Mouse (Mus musculus) c-Kit-positive CD71-negative TER-119-negative erythroid progenitor cells, embryonic 14.5 days (primary cell): ENCODE measurements around the gene Gstm7.
"Not testable (repeated sequence)": the region's sequence is repeated elsewhere in the genome, so short reads cannot be mapped to it uniquely, and the experiment has no call there.

ENCODE experiments used
- DNase-seq: peaks from one replicate; pipeline ENCODE4 v3.0.0-alpha.2; 2013; ENCODE audit warnings: low read depth

The Gstm7 gene

GRCm38 (mm10) chr3:107935268-107935667 is 3.7 kb upstream of the Gstm7 start:
- no peak for DNase-seq

- no peak for DNase-seq
These were observed 511 bp upstream of the Gstm7 start for GRCm38 (mm10) chr3:107932128-107932527.

DNA sequence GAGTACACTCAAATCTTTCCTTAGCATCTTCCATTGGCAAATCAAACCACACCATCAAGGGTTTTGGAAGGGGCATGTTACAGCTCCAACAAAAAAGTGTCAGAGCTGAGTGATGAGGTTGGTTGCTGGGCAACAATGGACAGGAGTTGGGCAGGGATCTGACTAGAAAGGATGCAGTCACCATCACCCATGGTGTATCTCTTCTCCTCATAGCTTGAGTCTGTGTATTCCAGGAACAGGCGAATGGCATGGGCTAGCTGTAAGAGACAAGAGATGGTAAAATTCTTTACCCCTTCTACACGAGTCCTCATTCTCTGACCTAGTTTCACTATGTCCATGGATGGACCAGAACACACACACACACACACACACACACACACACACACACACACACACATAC is 483 bp downstream of the Gstm7 start:
- no peak for DNase-seq

DNA sequence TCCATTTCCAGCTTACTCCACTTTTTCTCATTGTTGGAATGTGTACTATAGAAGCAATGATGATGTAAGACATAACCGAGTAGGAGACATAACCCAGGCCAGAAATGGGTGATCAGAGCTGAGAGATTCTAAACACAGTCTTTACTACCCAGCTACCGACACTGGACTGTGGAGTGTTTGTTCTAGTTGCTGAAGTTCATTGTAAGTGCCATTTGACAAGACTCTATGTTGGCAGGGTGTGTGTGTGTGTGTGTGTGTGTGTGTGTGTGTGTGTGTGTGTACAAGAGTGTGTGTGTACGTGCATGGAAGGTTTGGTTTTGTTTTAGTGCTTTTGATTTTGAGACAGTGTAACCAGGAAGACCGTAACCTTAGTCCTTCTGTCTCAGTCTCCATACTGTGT is 1.9 kb downstream of the Gstm7 start:
- DNase-seq, result no peak

GRCm38 (mm10) chr3:107929243-107929642 is 2.4 kb downstream of the Gstm7 start:
- DNase-seq, result no peak

- DNase-seq, result no peak
These were observed 2.9 kb downstream of the Gstm7 start for GRCm38 (mm10) chr3:107928691-107929090.

GRCm38 (mm10) chr3:107927841-107928240 is 3.8 kb downstream of the Gstm7 start:
- no peak for DNase-seq

DNA sequence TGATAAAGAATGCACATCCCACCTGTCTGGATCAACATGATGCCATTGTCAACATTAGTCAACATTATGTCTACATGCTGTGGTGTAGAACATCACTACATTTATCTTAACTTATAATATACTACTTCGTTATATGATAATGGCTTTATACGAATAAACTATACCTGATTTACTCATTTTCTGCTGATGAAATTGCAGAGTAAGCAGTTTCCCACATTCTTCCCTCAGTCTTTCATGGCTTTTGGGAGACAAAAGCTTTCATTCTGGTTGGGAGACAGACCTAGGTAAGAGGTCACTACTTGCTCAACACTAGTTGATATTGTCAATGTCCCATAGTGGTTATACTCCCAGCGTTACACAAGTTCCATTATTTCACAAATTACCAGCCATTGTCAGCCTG is 6.3 kb downstream of the Gstm7 start:
- no peak for DNase-seq

DNA sequence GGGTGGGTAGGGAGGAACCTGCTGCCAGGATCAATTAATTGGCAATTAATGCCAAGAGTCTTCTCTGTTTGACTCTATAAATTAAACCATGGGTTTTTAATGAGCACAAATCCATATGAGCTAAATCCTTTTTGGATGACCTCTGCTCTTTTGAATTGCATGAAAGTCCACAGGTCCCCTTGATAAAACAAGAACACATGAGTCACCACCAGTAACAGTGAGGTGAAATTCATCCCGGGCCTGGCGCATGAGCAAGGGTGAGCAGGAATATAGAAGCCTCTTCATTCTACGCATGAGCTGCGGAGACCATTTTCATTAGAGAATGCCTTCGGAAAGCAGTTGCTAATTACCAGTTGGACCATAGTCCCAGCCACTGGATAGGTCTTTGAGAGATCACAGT is 11.3 kb downstream of the Gstm7 start:
- DNase-seq, result no peak

DNA sequence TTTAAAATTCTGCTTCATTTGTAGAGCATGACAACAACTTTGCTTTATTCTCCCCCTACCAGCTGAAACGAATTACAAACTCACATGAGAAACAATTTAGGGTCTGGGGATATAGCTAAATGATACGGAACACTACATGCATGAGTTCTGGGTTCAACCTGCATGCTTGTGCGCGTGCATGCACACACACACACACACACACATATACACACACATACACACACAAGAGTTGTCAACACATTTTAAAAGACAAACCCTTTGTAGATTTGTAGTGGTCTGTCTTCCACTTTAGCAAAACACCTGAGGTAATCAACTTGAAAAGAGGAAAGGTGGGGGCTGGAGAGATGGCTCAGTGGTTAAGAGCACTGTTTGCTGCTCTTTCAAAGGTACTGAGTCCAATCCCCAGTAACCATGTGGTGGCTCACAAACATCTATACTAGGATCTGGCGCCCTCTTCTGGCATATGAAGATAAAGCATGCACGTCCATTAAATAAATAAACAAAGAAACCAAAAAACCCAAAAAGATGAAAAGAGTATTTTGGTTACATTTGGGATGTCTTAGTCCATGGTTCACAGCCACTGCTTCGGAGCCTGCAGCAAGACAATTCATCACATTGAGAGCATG is 13.7 kb downstream of the Gstm7 start:
- peak; percentile 65 for DNase-seq

DNA sequence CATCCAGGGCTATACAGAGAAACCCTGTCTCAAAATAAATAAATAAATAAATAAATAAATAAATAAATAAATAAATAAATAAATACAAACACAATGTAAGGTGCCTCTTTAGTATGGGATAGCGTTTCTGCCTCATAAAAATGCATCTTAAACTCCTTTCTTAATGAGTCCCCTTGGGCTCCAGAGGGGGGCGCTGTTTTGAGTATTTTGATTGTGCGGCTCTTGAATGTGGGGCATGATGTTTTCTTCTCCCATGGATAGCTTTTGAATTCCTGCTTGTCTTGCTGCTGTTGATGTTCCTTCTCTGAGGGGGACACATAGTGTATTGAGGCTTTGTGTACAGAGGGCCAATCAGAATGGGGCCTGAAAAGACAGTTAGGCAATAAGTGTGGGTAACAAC is 14.5 kb downstream of the Gstm7 start:
- DNase-seq, result no peak

DNA sequence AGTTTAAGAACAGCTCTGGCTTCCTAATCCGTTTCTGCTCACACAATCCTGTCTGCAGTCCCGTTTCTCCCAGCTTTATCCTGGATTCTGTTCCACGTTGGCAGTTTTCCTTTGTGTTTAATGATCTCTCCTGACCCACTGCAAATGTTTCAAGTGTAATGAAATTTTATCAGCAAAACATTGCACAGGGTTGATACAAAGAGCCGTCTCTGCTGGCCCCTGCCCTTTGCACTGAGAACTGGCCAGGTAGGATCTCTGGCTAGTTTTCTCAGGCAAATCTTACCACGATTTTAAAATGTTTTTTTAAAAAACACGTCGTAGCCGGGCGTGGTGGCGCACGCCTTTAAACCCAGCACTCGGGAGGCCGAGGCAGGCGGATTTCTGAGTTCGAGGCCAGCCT is 14.9 kb downstream of the Gstm7 start:
- DNase-seq, result no peak

- no peak for DNase-seq
These were observed 25.7 kb downstream of the Gstm7 start for GRCm38 (mm10) chr3:107905942-107906341.

DNA sequence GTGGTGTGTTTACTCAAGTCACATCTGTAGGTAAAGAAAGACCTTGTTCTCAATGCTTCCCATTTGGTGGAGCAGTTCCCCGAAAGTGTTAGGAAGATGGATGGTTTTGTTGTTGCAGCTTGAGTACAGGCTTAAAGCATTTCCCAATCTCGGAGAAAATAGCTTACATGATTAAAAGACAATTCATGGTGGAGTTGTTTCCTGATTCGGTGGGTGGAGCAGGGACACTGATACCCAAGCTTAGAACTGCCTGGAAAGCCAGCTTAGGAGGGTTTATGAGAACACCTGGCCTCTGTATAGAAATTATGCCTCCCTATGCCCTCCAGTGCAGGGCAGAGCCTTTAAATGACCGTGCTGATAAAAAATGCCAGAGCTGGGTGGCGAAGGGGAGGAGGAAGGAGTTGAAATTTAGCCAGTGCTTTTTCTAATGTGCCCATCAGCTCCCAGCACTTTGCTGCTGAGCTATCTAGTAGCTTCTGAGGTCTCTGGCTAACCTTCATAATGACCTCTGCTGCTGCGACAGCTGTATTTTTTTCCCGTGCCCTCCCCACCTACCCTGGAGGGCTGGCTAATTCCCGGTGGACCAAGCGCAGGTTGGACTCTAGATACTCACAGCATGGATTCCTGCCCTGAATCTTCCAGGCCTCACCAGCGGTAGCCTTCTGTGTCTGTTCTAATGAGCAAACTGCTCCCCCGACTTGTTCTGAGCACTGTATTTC is 30.5 kb downstream of the Gstm7 start:
- DNase-seq, result no peak

DNA sequence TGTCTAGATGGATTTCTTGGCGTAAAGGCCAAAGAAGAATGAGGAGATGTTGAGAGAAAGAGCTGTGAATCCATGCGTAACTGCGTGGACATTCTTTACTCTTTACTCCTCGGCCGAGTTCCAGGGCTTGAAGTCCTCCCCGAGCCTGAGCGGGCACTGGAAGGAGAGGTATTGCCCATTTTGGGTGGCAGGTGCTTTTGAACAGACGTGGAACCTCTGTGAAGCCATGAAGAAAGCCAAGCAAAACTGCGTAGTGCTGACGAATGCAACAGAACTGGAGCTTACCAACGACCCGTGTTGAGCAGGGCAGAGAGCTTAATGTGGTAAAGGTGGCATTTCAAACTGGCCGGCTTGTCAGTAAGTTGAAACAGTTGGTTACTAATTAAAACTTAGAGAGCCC is 32.9 kb downstream of the Gstm7 start:
- no peak for DNase-seq

GRCm38 (mm10) chr3:107895720-107896569 is 35.7 kb downstream of the Gstm7 start, which contains the start of gene Gstm5:
Gene Gstm5 (plus strand): TSS chr3:107895821.
- peak; percentile 50 for DNase-seq

DNA sequence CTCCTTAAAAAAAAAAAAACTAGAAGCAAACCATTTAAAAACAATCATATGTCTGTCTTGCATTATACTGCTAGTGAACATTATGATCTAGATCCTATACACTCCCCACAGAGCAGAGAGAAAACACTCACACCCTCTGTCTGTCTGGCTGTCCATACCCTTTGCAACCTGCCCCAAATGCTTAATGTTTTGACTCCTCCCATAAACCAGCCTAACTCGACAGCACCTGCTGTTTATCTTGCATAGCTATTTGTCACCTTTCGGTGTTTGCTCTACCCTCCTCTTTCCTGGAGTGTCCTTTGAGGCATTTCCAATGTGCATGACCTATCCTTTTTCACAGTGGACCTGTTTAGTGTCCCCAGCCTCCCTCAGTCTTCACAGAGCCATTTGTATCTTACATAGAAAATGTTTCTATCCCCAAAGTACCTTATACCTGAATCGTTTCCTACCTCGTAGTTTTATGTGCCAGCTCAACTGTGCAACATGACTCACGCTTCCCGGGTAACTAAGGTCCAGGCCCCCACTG is 36.4 kb downstream of the Gstm7 start:
- no peak for DNase-seq

DNA sequence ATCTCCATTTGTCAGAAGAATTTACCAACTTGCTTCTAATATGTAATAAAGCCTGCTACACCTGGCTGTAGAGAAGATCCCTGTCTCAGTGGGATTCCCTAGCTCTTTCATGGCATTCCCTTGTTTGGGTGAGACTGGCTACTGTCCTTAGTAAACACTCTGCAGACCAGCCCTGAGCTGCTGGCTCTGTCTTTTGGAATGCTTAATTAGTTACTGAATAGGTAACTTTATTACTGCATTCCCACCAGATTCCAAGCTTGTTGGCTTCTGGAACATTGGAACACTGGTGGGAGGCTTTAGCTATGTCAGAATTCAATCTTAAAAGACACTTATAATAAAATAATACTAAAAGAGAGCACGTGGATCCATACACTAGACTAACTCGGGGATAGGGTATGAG is 42.4 kb downstream of the Gstm7 start:
- DNase-seq, result not testable (repeated sequence)

DNA sequence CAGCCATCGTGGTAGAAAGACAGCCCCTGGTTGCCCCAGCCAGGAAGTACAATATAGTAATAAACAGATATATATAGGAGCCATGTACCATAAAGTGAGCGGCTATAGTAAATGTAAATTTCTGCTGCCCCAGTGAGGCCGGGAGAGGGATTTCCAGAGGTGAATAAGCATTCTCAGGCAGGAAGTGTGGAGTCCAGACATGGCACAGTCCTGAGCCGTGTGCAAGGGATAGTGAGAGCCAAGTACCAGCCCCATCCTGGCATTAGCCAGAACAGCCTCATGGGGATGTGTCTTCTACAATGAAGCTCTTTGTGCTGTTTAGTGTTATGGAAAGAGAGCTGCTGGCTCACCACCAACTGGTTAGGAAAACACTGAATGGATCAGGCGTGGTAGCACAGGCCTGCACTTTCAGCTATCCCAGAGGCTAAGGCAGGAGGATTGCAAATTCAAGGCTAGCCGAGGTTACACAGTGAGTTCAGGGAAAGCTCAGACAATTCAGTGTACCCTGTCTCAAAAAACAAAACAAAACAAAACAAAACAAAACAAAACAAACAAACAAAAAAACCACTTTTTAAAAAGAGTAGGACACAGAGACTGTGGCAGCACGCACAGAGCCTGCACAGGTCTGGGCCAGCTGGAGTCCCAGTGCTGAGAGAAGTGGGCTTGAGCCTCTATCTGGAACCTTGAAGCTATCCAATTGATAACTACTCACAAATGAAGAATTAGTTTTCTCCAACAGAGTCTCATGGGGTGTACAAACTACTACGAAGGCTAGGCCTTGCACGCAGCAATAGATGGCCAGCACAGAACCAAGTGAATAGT is 43.7 kb downstream of the Gstm7 start:
- no peak for DNase-seq

GRCm38 (mm10) chr3:107877747-107878736 is 53.6 kb downstream of the Gstm7 start:
- no peak for DNase-seq

GRCm38 (mm10) chr3:107877005-107877404 is 54.6 kb downstream of the Gstm7 start, which contains the start of gene Eps8l3:
Gene Eps8l3 (plus strand): TSS chr3:107877229.
- no peak for DNase-seq
